Mouse (Mus musculus): ENCODE data around the gene Tspan9.

Tspan9 gene

DNA sequence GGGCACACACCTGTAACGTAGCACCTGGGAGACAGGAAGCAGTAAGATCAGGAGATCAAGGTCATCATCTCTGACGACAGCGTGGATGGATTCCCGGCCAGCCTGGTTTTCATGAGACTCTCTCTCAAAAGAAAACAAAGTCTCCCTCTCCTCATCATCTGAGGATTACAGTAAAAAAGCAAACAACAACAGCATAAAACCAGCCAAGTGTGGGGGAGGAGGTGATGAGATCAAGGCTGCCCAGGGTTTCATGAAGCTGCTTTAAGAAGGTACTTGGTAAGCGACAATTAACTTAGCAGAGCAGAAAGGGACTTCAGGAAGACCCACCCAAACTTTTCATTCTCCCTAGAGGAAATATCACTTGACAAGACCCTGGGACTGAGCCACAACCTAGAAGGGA, 39.5 kb downstream of the Tspan9 start:
- no peak for DNase-seq (ENCODE audit: low read depth)

DNA sequence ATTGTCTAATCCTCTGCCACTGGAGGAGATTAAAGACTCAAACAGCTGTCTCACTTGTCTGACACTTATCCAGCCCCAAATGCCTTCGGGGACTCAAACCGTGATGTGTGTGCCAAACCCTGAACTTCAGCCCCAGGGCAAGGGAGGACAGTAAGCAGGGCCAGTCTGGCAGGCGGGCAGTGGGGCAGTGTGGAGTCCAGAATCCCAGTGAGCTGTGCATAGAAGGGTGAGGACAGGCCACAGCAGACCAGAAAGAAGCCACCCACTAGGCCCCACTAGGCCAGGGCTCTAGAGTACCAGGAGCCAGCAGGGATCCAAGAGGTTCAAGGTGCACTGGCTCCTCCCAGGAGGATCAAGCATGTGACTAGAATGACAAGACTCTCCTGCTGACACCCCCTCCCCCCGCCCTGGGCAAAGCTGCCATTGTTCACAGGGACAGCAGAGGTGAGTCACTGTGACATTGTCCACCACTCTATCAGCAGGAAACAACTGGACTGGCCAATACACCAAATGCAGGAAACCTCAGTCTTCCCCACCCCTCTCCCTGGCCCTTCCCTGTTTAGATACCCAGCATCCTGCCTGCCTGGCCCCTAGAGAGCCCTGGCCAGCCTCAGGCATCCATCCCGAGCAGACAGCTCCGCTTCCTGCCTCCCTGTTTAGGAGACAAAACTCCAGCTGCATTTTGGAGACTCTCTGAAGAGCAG, 40.9 kb downstream of the Tspan9 start:
- DNase-seq (ENCODE audit: low read depth) = no peak

DNA sequence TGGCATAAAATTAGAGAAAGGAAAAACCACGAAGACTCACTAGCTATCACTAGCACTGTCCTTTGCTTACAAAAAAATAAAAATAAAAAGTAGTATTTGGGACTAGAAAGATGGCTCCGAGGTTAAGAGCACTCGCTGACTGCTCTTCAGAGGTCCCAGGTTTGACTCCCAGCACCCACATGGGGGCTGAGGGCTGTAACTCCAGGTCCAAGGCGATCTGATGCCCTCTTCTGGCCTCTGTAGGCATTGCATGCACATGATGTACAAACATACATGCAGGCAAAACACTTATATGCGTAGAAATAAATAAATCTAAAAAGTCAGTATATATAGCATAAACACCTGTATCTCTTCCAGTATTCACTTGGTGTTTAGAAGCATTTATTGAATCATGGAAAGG, 43.5 kb downstream of the Tspan9 start:
- no peak for DNase-seq (ENCODE audit: low read depth)

DNA sequence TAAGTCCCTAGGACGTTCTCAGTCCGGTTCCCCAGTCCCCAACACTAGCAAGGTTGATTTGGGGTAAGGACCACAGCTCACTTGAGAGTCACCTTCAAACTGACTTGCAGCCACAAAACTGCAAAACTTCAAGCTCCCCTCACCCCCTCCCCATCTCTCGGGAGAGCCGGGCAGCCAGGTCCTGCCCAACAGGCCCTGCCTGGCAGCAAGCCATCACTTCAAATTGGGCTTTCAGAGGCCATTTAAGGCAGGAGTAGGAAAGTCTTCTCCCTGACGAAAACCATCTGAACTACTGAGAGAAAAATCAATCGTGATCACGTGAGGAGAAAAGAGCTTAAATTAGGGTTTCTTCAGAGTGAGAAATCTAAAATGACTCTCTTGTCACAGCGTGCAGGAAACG, 44.2 kb downstream of the Tspan9 start:
- DNase-seq (ENCODE audit: low read depth) = no peak

DNA sequence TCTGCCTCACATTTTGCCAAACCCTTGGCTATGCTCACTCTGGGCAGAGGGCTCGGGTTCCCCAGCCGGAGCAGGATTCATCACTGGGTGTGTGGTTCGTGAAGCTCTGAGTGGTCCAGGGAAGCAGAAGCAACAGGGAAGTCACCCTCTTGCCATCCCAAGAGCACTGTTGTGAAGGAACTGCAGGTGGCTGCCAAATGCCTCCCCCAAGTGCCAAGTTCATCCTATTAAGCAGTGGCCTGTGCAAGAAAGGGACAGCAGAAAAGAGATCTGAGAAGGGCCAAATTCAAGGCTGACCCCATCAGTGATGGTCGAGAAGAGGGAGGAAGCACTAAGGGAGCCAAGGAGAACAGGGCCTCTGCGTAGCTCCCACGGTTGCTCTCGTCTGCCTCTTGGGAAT, 46.9 kb downstream of the Tspan9 start:
- DNase-seq (ENCODE audit: low read depth) = no peak

DNA sequence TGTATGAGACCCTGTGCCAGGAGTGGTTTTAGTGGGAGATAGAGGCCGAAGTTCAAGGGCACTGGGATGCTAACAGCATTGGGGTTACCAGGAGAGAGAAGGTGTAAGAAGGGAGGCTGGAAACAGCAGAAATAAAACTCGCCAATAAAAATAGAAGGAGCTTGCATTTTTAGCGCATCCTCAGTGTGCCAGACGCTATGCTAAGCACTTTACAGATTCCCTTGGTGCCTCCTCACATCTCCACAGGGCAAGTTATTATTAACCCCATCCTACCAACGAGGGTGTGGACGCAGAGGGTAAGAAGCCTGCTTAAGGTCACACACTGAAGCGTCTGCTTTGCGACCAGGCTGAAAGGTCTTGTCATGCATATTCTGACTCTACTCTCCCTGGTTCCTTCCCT, 47.5 kb downstream of the Tspan9 start:
- no peak for DNase-seq (ENCODE audit: low read depth)

DNA sequence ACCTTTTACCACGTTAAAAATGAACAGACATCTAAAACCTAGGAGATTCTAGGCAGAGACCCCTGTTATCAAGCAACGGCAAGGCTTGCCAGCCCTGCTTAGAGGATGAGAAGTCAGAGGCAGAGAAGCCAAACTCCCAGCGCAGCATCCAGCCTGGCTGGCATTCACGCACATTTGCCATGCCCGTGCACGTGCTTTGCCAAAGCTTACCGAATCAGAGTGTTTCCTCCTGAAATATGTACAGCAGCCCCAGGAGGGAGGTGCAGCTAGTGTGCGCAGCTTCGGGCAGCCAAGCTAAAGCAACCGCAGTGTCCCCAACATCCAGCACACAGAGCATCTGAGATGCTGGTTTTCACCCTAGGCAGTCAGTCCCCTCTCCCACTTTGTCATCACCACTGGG, 48.3 kb downstream of the Tspan9 start:
- DNase-seq (ENCODE audit: low read depth) = no peak

DNA sequence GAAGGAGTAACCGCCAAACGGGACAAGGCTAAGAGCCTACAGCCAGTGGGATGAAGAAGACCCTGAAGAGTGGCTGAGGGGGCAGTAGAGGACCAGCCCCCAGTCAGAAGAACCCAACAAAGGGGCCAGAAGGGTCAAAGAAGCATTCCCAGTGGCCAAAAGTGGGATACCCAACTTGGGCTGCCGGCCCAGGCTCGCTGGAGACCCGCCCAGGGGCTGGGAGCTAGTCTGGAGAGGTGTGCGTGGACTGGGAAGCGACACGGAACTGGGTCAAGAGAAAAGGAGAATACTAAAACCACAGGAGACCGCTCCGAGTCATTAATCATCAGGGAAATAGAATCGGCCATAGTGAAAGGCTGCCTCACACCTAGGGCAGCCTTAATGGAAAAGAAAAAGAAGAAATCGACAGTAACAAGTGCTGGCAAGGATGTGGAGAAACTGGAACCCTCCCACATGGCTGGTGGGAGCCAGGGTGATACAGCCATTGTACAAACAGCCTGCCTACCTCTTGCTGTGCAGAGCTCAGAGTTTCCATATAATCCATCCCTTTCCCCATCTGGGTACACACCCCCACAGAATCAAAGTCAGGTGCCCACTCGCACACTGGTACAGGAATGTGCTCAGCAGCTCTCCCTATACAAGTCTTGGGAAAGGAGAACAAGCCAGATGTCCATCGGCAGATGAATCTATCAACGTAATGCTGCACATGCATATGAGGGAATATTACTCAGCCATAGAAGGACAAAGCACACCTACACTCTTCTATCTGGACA, 49.4 kb downstream of the Tspan9 start:
- no peak for DNase-seq (ENCODE audit: low read depth)

DNA sequence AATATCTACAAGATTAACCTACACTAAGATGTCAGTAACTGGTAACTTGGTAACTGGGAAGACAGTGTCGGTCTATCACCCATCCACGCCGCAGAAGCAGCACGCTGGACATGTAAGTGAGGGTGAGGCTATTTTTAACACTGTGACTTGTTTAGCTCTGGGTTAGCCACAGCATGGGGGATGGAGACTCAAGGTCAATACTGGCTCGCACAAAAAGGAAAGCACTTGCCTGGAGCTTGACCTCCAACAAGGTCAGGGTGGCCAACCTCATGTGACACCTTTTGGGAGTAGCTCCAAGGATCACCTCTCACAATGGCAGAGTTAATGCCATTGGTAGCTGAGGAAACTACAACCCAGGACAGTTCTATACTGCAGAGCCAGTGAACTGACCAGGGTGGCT, 50.8 kb downstream of the Tspan9 start:
- DNase-seq (ENCODE audit: low read depth) = no peak

DNA sequence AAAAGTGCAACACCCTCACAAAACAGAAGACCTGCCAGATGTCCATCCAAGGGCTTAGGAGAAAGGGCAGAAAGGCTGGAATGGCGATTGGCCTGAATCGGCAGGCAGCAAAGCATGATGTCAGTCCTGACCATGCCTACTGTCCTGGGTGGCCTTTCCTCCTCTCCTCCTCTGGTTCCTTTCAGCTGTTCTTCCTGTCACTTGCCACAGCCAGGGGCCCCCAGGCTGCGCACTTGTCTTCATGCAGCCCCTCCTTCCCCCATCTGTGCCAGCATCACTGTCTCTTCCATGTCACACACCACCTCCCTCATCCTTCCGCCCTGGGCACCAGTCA, 51.6 kb downstream of the Tspan9 start:
- no peak for DNase-seq (ENCODE audit: low read depth)

DNA sequence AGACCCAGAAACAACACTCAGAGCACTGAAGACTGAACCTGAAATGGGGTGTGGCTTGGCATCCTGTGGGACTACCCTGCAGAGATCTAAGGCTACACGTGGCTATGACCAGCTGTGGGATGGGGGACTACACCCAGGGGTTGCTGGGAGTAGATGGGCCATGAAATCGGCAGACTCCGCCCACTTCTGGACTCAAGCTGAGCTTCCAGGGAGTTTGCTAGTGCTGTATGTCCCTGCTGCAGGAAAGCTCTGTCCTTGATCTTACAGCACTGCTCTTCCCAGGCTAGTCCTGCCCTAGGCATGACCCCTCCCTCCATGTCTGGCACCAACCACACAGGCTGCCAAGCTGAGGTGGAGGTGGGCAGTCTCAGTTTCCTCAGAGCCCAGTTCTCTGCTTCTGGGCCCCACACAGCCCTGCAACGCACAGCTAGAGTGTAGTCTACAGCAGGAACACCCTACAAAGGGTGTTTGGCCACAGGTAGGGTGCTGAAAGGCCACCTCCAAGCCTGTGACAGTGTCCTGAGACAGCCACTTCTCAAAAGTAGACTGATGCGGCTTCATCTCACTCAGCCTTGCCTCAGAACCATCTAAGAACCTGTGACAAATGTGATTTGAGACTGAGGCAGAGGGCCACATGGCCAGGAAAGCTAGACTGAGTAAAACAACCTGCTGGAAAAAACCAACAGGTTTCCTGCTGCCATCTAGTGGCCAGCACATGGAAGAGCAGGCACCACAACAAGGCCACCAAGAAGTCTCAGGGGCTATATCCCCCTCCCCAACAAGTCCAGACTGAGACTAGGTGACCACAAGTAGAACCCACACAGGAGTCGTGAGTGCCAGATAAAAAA, 52.2 kb downstream of the Tspan9 start:
- peak; percentile 26 for DNase-seq (ENCODE audit: low read depth)

DNA sequence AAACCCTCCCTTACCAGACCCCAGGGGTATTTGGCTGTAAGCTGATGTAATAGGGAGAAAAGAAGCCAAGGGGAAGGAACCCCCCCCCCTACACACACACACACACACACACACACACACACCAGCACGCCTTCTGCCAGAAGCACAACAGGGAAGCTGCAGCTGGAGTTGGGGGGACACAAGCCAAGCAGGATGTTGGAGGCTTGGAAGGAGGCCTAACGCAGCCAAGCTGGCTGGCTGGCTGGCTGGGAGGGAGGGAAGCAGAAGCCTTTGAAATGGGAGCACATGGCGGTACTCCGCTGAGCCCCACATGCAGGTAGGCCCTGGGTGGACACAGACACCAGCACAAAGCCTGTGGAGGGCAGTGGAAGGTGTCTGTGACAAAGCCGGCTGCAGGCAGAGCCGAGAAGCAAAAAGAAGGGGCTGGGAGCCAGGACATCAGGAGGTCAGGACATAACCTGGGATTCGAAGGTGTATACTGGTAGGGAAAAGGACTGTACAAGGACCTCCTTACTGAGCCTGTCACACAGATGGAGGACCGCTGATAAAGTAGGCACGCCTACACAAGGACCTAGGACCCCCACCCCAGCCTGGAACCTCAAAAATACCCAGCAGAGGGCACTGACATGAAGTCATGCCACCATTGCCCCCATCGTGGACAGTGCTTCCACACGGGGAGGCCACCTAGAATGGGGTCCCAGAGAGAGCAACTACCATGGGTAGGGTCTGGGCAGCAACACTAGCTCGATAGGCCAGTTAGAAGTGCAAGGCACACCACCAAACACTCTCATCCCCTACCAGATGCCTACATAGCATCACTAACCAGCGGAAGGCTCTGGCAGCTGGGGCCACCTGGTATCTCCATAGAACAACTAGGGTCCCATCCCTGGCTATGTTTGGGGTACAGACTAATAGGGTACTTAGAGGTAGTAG, 53.4 kb downstream of the Tspan9 start:
- no peak for DNase-seq (ENCODE audit: low read depth)

DNA sequence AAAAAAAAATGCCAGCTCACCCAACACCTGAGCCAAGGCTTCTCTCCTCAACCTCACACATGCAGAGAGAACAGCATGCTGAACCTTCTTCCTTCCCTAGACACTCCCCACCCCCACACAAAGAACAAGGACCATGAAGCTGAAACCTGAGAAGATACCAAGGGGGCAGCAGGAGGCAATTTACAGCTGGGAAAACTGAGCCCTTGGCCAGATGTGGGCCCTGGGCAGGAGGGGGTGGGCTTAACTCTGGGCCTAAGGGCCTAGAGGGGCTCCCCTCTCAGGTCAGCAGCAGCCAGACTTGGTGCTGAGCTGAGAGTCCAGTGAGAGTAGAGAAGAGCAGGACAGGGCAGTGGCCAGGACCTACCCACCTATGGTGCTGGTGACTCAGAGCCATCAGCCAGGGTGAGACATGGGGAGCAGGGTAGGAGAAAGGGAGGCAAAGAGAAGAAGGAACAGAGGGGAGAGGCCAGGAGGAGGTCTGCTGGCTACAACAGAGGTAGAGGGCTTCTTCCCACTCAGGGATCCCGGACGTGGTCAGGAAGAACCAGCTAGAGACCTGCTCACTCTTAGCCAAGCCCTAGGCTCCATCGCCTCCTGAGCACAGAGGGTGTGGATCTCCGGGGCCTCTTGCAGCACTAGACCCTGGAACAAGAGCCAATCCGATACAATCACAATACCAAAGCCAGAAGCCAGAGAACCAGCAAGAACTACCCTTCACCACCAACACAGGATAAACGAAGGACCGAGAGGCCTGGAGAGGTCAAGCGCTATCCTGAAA, 54.5 kb downstream of the Tspan9 start:
- no peak for DNase-seq (ENCODE audit: low read depth)

DNA sequence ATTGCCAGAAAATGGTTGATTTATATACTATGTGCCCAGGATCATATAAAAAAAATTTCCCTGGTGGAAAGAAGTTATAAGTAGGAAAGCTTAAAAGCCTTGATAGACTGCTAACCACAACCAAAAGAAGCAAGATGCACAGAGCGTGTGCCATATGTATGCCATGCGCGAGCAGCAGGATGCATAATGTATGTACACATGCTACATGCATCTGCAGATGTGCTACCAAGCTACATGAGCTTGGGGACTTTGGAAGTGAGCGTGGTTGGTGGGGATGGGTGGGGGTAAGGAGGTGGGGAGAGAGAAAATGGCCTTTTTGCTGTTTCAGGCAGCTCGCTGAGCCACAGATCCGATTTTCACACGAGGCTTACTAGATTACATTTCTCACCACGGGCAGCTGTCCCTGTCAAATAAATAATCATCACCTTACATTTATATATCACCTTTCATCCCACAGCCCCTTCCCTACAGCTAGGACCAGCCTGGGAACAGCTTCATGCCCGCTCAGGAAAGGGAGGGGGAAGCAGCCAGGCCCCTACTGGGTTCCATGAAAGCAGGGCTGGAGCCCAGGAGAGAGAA, 57.8 kb downstream of the Tspan9 start:
- no peak for DNase-seq (ENCODE audit: low read depth)

DNA sequence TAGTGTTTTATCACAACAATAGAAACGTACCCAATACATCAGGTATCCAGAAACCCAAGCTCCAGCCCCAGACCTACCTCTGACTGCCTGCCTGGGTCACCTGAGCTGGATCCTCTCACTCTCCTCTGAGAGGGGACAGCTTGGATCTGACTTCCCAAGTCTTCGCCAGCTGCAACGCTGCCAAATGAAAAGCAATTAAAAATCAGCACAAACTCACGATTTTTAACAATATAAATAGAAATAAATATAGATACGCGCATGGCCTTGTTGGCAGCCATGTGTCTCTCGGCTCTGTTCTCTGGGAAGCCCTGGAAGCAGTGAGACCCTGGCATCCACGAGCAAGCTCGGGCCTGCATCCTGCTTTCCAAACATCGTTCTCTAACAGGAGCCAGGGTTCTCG, 60.1 kb downstream of the Tspan9 start:
- DNase-seq (ENCODE audit: low read depth) = no peak

DNA sequence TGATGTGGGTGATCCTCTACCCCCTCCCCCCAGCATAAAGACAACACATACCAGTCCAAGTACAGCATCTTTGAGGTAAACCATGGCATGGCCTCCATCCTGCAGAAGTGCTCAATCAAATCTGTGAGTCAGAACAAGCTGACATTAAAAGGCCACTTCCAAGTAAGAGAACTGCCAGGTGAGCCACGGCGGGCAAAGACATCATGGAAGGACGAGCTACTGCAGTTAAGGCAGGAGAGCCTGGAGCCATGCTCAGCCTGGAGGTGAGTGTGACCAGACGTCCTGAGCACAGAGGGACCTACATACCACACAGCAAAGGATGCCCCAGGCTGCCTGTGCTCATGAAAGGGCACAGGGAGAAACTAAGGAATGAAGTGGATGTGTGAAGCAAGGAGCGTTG, 61.6 kb downstream of the Tspan9 start:
- DNase-seq (ENCODE audit: low read depth) = no peak

DNA sequence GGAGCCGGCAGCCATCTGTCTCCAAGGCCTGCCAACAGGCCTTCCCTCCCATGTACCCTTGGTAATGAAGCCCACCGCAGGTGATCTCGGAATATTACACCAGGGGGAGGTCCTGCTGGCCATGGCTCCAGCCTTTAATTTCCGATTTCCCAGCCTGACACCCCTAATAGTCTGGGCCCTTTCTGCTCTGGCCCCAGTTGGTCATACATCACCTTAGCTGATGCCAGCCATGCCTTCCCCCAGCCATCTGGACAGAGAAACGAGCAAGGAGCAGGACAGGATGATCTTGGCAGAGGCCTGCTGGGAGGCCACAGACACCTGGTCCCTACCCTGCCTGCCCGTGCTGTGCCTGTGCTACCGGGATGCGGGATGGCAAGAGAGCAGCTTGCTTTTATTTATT, 62.1 kb downstream of the Tspan9 start:
- DNase-seq (ENCODE audit: low read depth) = no peak

DNA sequence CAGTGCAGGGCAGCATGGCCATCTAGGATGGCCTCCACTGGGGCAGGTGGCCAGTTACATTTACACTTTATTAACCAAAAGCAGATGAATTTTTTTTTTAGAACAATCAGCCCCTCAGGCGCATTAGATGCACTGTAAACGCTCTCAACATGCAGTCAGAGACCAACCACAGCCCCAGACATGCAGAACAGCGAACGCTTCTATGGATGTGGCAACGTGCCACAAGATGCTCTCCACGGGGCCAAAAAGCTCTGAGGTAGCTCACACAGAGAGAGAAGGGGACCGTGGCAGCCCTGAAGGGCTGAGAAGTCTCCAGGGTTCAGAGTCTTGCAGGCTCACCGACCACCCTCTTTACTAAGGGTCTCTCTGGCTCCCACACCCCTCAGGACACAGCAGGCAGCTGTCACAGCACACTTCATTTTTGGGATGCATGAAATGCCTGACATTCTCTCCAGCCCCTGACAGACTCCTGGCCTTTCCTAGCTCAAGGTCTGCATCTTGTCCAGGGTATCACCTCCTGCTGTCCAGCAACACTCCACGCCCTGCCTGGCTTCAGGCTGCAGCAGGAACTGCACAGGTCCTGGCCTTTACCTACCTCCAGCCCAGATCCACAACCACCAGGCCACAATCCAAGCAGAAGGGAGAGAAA, 63.7 kb downstream of the Tspan9 start:
- DNase-seq (ENCODE audit: low read depth) = no peak

DNA sequence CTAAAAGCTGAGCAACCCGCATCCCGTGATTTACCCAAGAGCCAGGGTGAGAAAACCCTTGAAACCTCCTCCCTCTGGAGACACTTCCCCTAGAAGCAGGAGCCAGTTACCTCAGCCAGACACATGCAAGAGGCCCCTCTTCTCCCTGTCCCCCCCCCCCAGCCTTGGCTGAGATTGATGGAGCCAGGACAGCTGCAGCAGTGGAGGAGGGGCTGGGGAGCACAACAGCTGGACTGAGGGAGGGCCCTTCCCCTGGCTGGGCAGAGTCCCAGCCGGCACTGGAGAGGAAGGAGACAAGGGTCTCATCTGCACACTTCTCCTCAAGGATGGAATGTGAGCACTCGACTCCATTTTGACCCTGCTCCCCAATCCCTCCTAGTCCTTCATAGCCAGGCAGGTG, 64.9 kb downstream of the Tspan9 start:
- no peak for DNase-seq (ENCODE audit: low read depth)
